Mouse (Mus musculus) left cerebral cortex, postnatal 10 days (tissue): ENCODE measurements around the gene Cdhr3. TPM values are rescaled to one million over a fixed set of nuclear protein-coding genes. Genes with fewer than 3 reads are reported as not detected.

Experiments
- DNase-seq, 2 experiments: peaks; one replicate each; pipeline ENCODE4 v3.0.0; 2021 to 2022; ENCODE audit warnings: low spot score in 2 of 2, mixed read lengths in 1 of 2; ENCODE audit errors: extremely low spot score in 1 of 2
- intact Hi-C: fragments of 180-260 bp; cut with DNase I; formaldehyde crosslinking; loops from one replicate; pipeline ENCODE4 v1.15.1; 2025
- total RNA-seq, 2 experiments: library from RNA; stranded (reverse); gene quantifications; 2 replicates each; pipeline ENCODE4 v1.2.3; 2021

Cdhr3 gene
- total RNA-seq, 2 experiments from 2014 or later = 0.63 to 1.4 TPM

GRCm38 (mm10) chr12:33045533-33046361, 46.9 kb downstream of the Cdhr3 start:
- intact Hi-C loops = no loop called here
- DNase-seq = no peak

GRCm38 (mm10) chr12:33041476-33041875, 51.2 kb downstream of the Cdhr3 start:
- no peak for DNase-seq
- intact Hi-C loops = no loop called here

- DNase-seq = no peak
- intact Hi-C loops = no loop called here
Observed at GRCm38 (mm10) chr12:33040811-33041210, 51.9 kb downstream of the Cdhr3 start.

GRCm38 (mm10) chr12:33038676-33039075, 54.0 kb downstream of the Cdhr3 start:
- DNase-seq = no peak
- intact Hi-C loops = no loop called here

- intact Hi-C loops = no loop called here
- peak; percentile 86 to 92 for DNase-seq
Observed at GRCm38 (mm10) chr12:33035719-33036521, 56.8 kb downstream of the Cdhr3 start.

GRCm38 (mm10) chr12:33035089-33035718, 57.5 kb downstream of the Cdhr3 start:
- intact Hi-C loops = no loop called here
- DNase-seq = no peak

- no peak for DNase-seq
- intact Hi-C loops = no loop called here
Observed at GRCm38 (mm10) chr12:33034343-33035088, 58.2 kb downstream of the Cdhr3 start.

- intact Hi-C loops = no loop called here
Observed at GRCm38 (mm10) chr12:33033221-33033620, 59.5 kb downstream of the Cdhr3 start.

GRCm38 (mm10) chr12:33030589-33030988, 62.1 kb downstream of the Cdhr3 start:
- no peak for DNase-seq
- intact Hi-C loops = no loop called here

More at GRCm38 (mm10) chr12:33033221-33033620, 59.5 kb downstream of the Cdhr3 start:
- DNase-seq = no peak

GRCm38 (mm10) chr12:33030066-33030465, 62.6 kb downstream of the Cdhr3 start:
- intact Hi-C loops = no loop called here

GRCm38 (mm10) chr12:33028708-33029107, 64.0 kb downstream of the Cdhr3 start:
- no peak for DNase-seq
- intact Hi-C loops = loop anchor here (2.0 to 10.0 kb wide), 5 partner anchors 80 to 394 kb away; partner anchors contain the start of gene Atxn7l1

More at GRCm38 (mm10) chr12:33030066-33030465, 62.6 kb downstream of the Cdhr3 start:
- no peak for DNase-seq

- intact Hi-C loops = loop anchor here (2.0 to 10.0 kb wide), 5 partner anchors 81 to 394 kb away; partner anchors contain the start of gene Atxn7l1
- no peak for DNase-seq
Observed at GRCm38 (mm10) chr12:33028109-33028691, 64.5 kb downstream of the Cdhr3 start.

GRCm38 (mm10) chr12:33027093-33027492, 65.6 kb downstream of the Cdhr3 start:
- intact Hi-C loops = loop anchor here (5.0 to 10.0 kb wide), 4 partner anchors 120 to 395 kb away; partner anchors contain the start of gene Atxn7l1
- peak; percentile 78 to 79 for DNase-seq

- intact Hi-C loops = loop anchor here (10.0 kb wide), 1 partner anchor 240 kb away; no protein-coding TSS in a partner anchor
- DNase-seq = no peak
Observed at GRCm38 (mm10) chr12:33024524-33024923, 68.2 kb downstream of the Cdhr3 start.

GRCm38 (mm10) chr12:33021751-33022150, 70.9 kb downstream of the Cdhr3 start:
- intact Hi-C loops = loop anchor here (10.0 kb wide), 1 partner anchor 243 kb away; no protein-coding TSS in a partner anchor
- no peak for DNase-seq

- no peak for DNase-seq
- intact Hi-C loops = loop anchor here (10.0 kb wide), 1 partner anchor 244 kb away; no protein-coding TSS in a partner anchor
Observed at GRCm38 (mm10) chr12:33021140-33021539, 71.5 kb downstream of the Cdhr3 start.

GRCm38 (mm10) chr12:33020011-33020410, 72.7 kb downstream of the Cdhr3 start:
- no peak for DNase-seq

GRCm38 (mm10) chr12:33018601-33019000, 74.1 kb downstream of the Cdhr3 start:
- DNase-seq = no peak
- intact Hi-C loops = loop anchor here (5.0 kb wide), 1 partner anchor 106 kb away; no protein-coding TSS in a partner anchor

More at GRCm38 (mm10) chr12:33020011-33020410, 72.7 kb downstream of the Cdhr3 start:
- intact Hi-C loops = loop anchor here (10.0 kb wide), 1 partner anchor 245 kb away; no protein-coding TSS in a partner anchor
